Mouse (Mus musculus) bone marrow macrophage, adult 2 months (primary cell): ENCODE measurements at regions not wholly inside any gene's neighbourhood (a gene's known extent, or its start where the extent isn't known, plus 50 kb on each side); places are given as distances from the start of the nearest gene placed in this dataset.

Experiments
- CTCF ChIP-seq: IDR thresholded peaks from 2 replicates; pipeline ENCODE4 v1.5.1; 2012; ENCODE audit warnings: low read depth, mild to moderate bottlenecking, low read length, moderate library complexity
- POLR2A ChIP-seq: IDR thresholded peaks from 2 replicates; pipeline ENCODE4 v1.6.1; 2012; ENCODE audit warnings: mild to moderate bottlenecking, low read depth, low read length, borderline replicate concordance

DNA sequence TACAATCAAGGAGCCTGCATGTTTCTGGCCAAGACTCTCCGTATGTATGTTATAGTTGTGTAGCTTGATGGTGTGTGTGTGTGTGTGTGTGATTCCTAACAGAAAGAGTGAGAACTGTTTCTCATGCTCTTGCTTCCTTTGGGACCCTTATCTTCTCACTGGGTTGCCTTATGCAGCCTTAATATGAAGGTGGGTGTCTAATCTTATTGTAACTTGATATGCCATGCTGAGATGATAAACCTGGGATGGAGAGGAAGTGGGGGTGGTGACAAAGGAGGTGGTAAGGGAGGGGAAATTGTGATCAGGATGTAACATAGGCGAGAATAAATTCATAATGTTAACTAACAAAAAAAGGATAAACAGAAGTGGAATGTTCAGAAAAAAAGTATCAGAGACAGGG, 791.3 kb downstream of the Kcnj2 start:
- TF ChIP-seq CTCF (no peak), POLR2A (no peak)
